Mouse (Mus musculus): Measurements from ENCODE around the gene Clcnkb. TPM values are rescaled to one million over a fixed set of nuclear protein-coding genes. Genes with fewer than 3 reads are reported as not detected.
A peak's percentile ranks its signal among the peaks of the same experiment; 100 is the strongest.

Clcnkb gene
- polyA plus RNA-seq, 1 experiment: not detected

DNA sequence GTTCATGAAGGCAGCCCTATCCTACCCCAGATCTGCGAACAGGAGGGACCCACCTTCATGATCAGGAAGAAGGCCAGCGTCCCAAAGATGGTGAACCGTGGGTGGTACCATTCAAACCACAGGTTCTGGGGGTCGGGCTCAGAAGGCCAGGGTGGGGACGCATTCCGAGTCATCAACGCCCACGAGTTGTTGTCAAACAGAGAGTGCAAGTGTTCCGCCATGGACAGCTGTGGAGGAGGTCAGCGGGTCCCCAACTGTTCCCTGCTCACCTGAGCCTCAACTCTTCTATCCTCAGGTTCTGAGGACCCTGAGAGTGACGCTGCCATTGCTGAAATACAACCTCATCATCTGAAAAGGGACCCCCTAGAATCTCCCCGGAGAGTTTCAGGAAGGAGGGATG, 24.5 kb downstream of the Clcnkb start:
- no peak overlapping the region for H3K4me3 ChIP-seq (ENCODE audit: insufficient read depth, low read length)
- H3K27ac ChIP-seq (ENCODE audit: insufficient read depth, low read depth, low read length): no peak overlapping the region
- H3K4me1 ChIP-seq (ENCODE audit: control insufficient read depth, insufficient read depth, low read length): no peaks in the 10 kb centered on the region
- TF ChIP-seq POLR2A (IDR thresholded peaks at IDR 0.05; ENCODE audit: borderline replicate concordance, low read depth, low read length) (no peak), CTCF (IDR thresholded peaks at IDR 0.05; ENCODE audit: low read depth, low read length) (no peak)

DNA sequence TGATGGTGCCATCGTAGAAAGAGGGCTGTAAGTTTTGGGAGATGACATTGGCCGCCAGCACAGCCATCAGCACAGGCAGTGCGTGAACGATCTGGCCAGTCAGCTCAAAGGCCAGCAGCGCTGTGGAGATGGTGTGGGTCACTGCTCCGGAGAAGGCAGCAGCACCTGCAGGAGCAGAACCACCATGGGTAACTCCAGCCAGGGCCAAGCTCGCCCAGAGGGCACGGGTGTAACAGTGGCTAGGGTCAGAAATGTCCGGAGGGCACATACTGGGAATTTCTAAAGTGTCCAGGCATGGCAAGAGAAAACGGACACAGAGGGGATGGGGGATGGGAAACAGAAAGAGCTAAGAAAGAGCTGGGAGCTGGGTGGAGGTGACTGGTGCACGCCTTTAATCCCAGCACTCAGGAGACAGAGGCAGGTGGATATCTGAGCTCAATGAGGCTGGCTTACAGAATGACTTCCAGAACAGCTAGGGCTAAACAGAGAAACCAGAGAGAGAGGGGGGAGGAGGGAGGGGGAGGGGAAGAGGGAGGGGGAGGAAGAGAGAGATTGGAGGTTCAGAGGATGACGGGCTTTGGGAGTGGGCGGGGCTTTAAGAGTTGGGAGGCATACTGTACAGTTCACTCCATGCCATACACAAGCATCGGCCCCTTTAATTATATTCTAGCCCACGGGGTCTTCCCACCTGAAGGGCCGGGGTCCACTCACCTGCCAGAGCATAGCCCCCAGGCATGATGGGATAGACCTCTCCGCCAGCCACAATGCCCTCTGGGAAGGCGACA, 26.3 kb downstream of the Clcnkb start:
- TF ChIP-seq CTCF (IDR thresholded peaks at IDR 0.05; ENCODE audit: low read depth, low read length): no peak
- no peak for TF ChIP-seq POLR2A (IDR thresholded peaks at IDR 0.05; ENCODE audit: borderline replicate concordance, low read depth, low read length)
- Histone ChIP-seq H3K4me1 (ENCODE audit: control insufficient read depth, insufficient read depth, low read length) (no peaks in the 10 kb centered on the region), H3K27ac (ENCODE audit: insufficient read depth, low read depth, low read length) (no peak overlapping the region), H3K4me3 (ENCODE audit: insufficient read depth, low read length) (no peak overlapping the region)

DNA sequence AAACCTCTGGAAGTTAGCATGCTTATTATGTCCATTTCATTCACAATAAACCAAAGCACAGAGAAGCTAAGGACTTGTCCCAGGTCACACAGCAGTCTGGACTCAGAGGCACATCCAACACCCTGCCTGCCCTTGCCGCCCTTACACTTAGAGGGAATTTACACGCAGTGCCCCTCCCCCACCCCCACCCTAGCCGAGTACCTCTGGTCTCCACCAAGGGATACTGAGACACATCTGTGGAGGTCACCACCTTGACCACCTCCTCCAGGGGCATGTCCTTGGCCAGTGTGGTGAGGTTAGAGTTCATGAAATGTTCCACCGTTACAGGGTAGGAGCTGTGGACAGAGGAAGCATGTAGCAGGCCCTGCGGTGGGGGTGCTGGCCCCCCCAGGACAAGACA, 27.9 kb downstream of the Clcnkb start:
- H3K4me1 ChIP-seq (ENCODE audit: control insufficient read depth, insufficient read depth, low read length): no peaks in the 10 kb centered on the region

DNA sequence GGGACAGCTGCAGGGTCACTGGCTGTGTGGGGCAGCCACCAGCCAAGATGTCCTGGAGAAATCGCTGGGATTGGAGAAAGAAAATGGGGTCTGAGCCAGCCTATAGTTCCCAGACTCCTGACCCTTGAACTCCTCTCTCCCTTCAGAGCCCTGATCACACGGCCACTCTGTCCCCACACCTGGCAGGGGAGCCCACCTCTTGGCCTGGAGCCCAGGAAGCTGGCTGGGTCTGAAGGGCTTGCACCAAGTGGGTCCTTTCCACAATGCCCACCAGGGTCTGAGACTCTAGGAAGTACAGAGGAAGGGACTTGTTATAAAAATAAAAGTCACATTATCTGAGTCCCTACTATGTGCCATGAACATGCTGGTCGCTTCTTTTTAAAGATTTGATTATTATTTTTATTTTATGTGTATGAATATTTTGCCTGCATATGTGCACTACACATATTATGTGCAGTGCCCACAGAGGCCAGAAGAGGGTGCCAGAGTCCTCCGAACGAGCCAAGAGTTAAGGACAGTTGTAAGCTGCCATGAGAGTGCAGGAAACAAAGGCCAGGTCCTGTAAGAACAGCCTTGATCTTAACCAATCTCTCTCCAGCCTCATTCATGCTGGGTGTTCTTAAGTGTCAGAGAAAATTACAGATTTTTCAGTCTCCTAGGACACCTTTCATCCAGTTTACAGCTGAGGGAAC, 28.6 kb downstream of the Clcnkb start:
- Histone ChIP-seq H3K4me1 (ENCODE audit: control insufficient read depth, insufficient read depth, low read length) (no peaks in the 10 kb centered on the region), H3K4me3 (ENCODE audit: insufficient read depth, low read length) (no peak overlapping the region), H3K27ac (ENCODE audit: insufficient read depth, low read depth, low read length) (no peak overlapping the region)
- TF ChIP-seq POLR2A (IDR thresholded peaks at IDR 0.05; ENCODE audit: borderline replicate concordance, low read depth, low read length): no peak
- TF ChIP-seq CTCF (IDR thresholded peaks at IDR 0.05; ENCODE audit: low read depth, low read length): peak; percentile 77

More for the DNA sequence above, 27.9 kb downstream of the Clcnkb start:
- Histone ChIP-seq H3K27ac (ENCODE audit: insufficient read depth, low read depth, low read length) (no peak overlapping the region), H3K4me3 (ENCODE audit: insufficient read depth, low read length) (no peak overlapping the region)
- TF ChIP-seq CTCF (IDR thresholded peaks at IDR 0.05; ENCODE audit: low read depth, low read length): no peak
- no peak for TF ChIP-seq POLR2A (IDR thresholded peaks at IDR 0.05; ENCODE audit: borderline replicate concordance, low read depth, low read length)

DNA sequence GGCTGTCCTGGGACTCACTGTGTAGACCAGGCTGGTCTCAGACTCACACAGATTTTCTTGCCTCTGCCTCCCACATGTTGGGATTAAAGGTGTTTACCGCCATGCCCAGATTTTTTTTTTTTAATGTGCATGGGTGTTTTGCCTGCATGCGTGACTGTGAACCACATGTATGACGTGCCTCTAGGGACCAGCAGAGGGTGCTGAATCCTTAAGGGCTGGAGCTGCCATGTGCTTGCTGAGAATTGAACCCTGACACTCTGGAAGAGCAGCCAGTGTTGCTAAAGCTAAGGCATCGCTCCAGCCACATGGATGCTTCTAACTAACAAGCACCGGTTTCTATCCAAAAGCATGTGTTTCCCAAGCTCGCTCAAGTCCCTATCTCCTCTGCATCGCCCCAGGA, 29.7 kb downstream of the Clcnkb start:
- no peak overlapping the region for H3K27ac ChIP-seq (ENCODE audit: insufficient read depth, low read depth, low read length)
- no peak for TF ChIP-seq CTCF (IDR thresholded peaks at IDR 0.05; ENCODE audit: low read depth, low read length)
- no peak for TF ChIP-seq POLR2A (IDR thresholded peaks at IDR 0.05; ENCODE audit: borderline replicate concordance, low read depth, low read length)
- no peak overlapping the region for H3K4me3 ChIP-seq (ENCODE audit: insufficient read depth, low read length)
- H3K4me1 ChIP-seq (ENCODE audit: control insufficient read depth, insufficient read depth, low read length): no peaks in the 10 kb centered on the region

DNA sequence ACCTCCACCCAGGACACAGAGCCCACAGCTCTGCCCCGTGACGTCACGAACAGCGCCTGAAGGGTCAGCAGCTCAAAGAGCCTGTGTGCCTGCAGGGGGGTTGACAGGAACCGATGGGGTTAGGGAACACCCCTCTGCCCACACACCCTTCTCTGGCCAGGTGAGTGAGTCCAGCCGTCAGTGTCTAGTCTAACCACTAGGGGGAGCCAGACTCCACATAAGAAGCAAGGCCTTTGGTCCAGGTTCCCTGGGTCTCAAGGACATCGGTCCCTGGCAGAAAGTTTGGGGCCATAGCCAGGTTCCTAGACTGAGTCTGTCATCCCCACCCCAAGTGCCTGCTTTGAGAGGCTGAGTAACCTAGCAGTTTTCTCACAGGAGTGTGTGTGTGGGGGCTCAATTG, 30.5 kb downstream of the Clcnkb start:
- Histone ChIP-seq H3K4me3 (ENCODE audit: insufficient read depth, low read length) (no peak overlapping the region), H3K4me1 (ENCODE audit: control insufficient read depth, insufficient read depth, low read length) (no peaks in the 10 kb centered on the region), H3K27ac (ENCODE audit: insufficient read depth, low read depth, low read length) (no peak overlapping the region)
- TF ChIP-seq CTCF (IDR thresholded peaks at IDR 0.05; ENCODE audit: low read depth, low read length) (peak; percentile 70), POLR2A (IDR thresholded peaks at IDR 0.05; ENCODE audit: borderline replicate concordance, low read depth, low read length) (no peak)

DNA sequence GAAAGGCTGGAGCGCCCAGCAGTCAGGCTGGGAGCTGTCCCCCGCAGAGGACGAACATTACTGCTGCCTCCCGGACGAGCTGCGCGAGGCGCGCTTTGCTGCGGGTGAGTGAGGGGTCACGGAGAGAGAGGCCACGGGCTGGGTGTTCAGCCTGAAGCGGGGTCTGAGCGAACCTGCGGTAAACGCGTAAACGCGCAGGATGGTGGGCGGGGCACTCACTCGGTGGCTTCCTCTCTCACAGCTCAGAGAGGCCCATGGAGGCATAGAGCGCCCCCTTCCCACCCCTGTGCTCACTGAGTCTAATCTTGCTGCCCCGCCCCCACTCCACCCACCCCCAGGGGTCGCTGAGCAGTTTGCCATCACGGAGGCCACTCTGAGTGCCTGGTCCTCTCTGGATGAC, 33.4 kb downstream of the Clcnkb start:
- peak overlapping the region; percentile 26 for H3K4me3 ChIP-seq (ENCODE audit: insufficient read depth, low read length)
- H3K4me1 ChIP-seq (ENCODE audit: control insufficient read depth, insufficient read depth, low read length): no peaks in the 10 kb centered on the region
- no peak overlapping the region for H3K27ac ChIP-seq (ENCODE audit: insufficient read depth, low read depth, low read length)
- TF ChIP-seq POLR2A (IDR thresholded peaks at IDR 0.05; ENCODE audit: borderline replicate concordance, low read depth, low read length): no peak
- TF ChIP-seq CTCF (IDR thresholded peaks at IDR 0.05; ENCODE audit: low read depth, low read length): no peak

DNA sequence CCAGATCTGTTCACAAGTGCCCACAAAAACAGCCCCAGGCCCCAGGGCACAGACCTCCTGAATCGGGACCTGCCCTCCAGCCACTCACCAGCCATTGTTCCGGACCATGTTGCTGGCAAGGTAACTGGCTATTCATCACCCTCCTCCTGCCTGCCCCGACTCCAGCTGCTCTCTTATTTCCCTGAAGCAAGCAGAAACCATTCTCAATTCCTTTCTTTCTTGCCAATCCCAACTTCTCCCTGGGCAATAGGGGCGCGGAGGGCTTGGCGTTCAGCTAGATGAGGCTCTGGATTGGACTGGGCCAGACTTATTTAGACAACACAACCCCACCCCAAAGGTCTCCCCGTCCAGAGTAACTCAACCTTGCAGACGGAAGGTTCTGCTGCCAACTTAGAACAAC, 36.1 kb downstream of the Clcnkb start:
- TF ChIP-seq POLR2A (IDR thresholded peaks at IDR 0.05; ENCODE audit: borderline replicate concordance, low read depth, low read length): no peak
- no peak for TF ChIP-seq CTCF (IDR thresholded peaks at IDR 0.05; ENCODE audit: low read depth, low read length)
- Histone ChIP-seq H3K4me3 (ENCODE audit: insufficient read depth, low read length) (no peak overlapping the region), H3K4me1 (ENCODE audit: control insufficient read depth, insufficient read depth, low read length) (no peaks in the 10 kb centered on the region), H3K27ac (ENCODE audit: insufficient read depth, low read depth, low read length) (no peak overlapping the region)

DNA sequence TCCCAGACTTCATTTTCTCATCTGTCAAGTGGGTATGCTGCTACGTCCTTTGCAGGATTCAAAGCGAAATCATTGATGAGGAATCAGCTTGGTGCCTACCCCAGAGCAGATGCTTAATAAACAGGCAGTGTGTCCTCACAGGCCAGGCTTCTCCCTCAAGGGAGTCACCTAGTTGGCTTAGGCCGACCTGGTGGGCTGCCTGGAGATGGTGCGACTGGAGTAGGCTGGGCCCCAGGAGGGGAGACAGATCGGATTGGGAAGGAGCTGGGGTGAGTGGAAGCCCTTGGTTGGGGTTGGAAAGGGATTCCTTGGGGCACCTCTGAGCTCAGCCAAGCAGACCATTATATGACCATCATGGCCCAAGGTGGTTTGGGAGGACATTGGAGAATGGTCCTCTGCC, 43.4 kb downstream of the Clcnkb start:
- Histone ChIP-seq H3K27ac (ENCODE audit: insufficient read depth, low read depth, low read length) (no peak overlapping the region), H3K4me1 (ENCODE audit: control insufficient read depth, insufficient read depth, low read length) (no peaks in the 10 kb centered on the region), H3K4me3 (ENCODE audit: insufficient read depth, low read length) (no peak overlapping the region)
- TF ChIP-seq POLR2A (IDR thresholded peaks at IDR 0.05; ENCODE audit: borderline replicate concordance, low read depth, low read length) (no peak), CTCF (IDR thresholded peaks at IDR 0.05; ENCODE audit: low read depth, low read length) (no peak)

Data from bone marrow macrophage, adult 2 months (primary cell).